Mouse (Mus musculus): ENCODE results near the gene Aox2. TPM values are rescaled to one million over a fixed set of nuclear protein-coding genes. Genes with fewer than 3 reads are reported as not detected.

Aox2 gene
- polyA plus RNA-seq, 1 experiment from 2014 or later, result not detected

- H3K4me1 ChIP-seq (ENCODE audit: control insufficient read depth, insufficient read depth, low read length), result no peaks in the 10 kb centered on the region
- DNase-seq (ENCODE audit: low spot score, missing footprints) (no peak), ATAC-seq (ENCODE audit: low FRiP score) (no peak)
- no peak overlapping the region for H3K4me3 ChIP-seq (ENCODE audit: low read depth, low read length)
- no peaks in the 10 kb centered on the region for H3K9me3 ChIP-seq (ENCODE audit: control insufficient read depth, low read length)
- no peak overlapping the region for H3K27ac ChIP-seq (ENCODE audit: low read depth, low read length)
- H3K9ac ChIP-seq (ENCODE audit: low read length), result no peak overlapping the region
- no peaks in the 10 kb centered on the region for H3K27me3 ChIP-seq (ENCODE audit: control insufficient read depth, insufficient read depth, low read length)
- 78% methylated on average over 3 of the region's 3 CpGs for WGBS
- no peak overlapping the region for H3K4me2 ChIP-seq
- no peaks in the 10 kb centered on the region for H3K36me3 ChIP-seq (ENCODE audit: control insufficient read depth, insufficient read depth, low read length)
Observed at GRCm38 (mm10) chr1:58375574-58376147, 97.5 kb downstream of the Aox2 start.

- no peaks in the 10 kb centered on the region for H3K9me3 ChIP-seq (ENCODE audit: control insufficient read depth, low read length)
- DNase-seq (ENCODE audit: low spot score, missing footprints), result no peak
- no peak overlapping the region for H3K9ac ChIP-seq (ENCODE audit: low read length)
- H3K4me2 ChIP-seq, result no peak overlapping the region
- 79% methylated on average over 5 of the region's 5 CpGs for WGBS
- H3K27me3 ChIP-seq (ENCODE audit: control insufficient read depth, insufficient read depth, low read length), result no peaks in the 10 kb centered on the region
- ATAC-seq (ENCODE audit: low FRiP score), result no peak
- no peaks in the 10 kb centered on the region for H3K4me1 ChIP-seq (ENCODE audit: control insufficient read depth, insufficient read depth, low read length)
- H3K4me3 ChIP-seq (ENCODE audit: low read depth, low read length), result no peak overlapping the region
- H3K36me3 ChIP-seq (ENCODE audit: control insufficient read depth, insufficient read depth, low read length), result no peaks in the 10 kb centered on the region
- H3K27ac ChIP-seq (ENCODE audit: low read depth, low read length), result no peak overlapping the region
Observed at GRCm38 (mm10) chr1:58382586-58383281, 104.6 kb downstream of the Aox2 start.

GRCm38 (mm10) chr1:58391421-58392267, 113.5 kb downstream of the Aox2 start:
- peaks cover 14% of the 10 kb centered on the region for H3K4me1 ChIP-seq (ENCODE audit: control insufficient read depth, insufficient read depth, low read length)
- DNase-seq (ENCODE audit: low spot score, missing footprints), result peak; percentile 91

GRCm38 (mm10) chr1:58392268-58392651, 114.1 kb downstream of the Aox2 start:
- peaks cover 14% of the 10 kb centered on the region for H3K4me1 ChIP-seq (ENCODE audit: control insufficient read depth, insufficient read depth, low read length)
- H3K36me3 ChIP-seq (ENCODE audit: control insufficient read depth, insufficient read depth, low read length), result peaks cover 9% of the 10 kb centered on the region
- under 1% methylated on average over 16 of the region's 16 CpGs for WGBS
- peak overlapping the region; percentile 86 for H3K4me3 ChIP-seq (ENCODE audit: low read depth, low read length)
- H3K4me2 ChIP-seq, result peak overlapping the region; percentile 75
- ATAC-seq (ENCODE audit: low FRiP score) (no peak; the same call in 1 of the 2 replicates), DNase-seq (ENCODE audit: low spot score, missing footprints) (no peak)
- no peaks in the 10 kb centered on the region for H3K27me3 ChIP-seq (ENCODE audit: control insufficient read depth, insufficient read depth, low read length)
- H3K9me3 ChIP-seq (ENCODE audit: control insufficient read depth, low read length), result no peaks in the 10 kb centered on the region
- H3K27ac ChIP-seq (ENCODE audit: low read depth, low read length), result peak overlapping the region; percentile 95
- peak overlapping the region; percentile 92 for H3K9ac ChIP-seq (ENCODE audit: low read length)

More at GRCm38 (mm10) chr1:58391421-58392267, 113.5 kb downstream of the Aox2 start:
- peak overlapping the region; percentile 75 for H3K4me2 ChIP-seq
- H3K9me3 ChIP-seq (ENCODE audit: control insufficient read depth, low read length), result no peaks in the 10 kb centered on the region
- ATAC-seq (ENCODE audit: low FRiP score), result no peak
- peak overlapping the region; percentile 86 for H3K4me3 ChIP-seq (ENCODE audit: low read depth, low read length)
- peaks cover 4% of the 10 kb centered on the region for H3K36me3 ChIP-seq (ENCODE audit: control insufficient read depth, insufficient read depth, low read length)
- 47% methylated on average over 19 of the region's 19 CpGs for WGBS
- no peaks in the 10 kb centered on the region for H3K27me3 ChIP-seq (ENCODE audit: control insufficient read depth, insufficient read depth, low read length)
- H3K27ac ChIP-seq (ENCODE audit: low read depth, low read length), result no peak overlapping the region
- peak overlapping the region; percentile 92 for H3K9ac ChIP-seq (ENCODE audit: low read length)

GRCm38 (mm10) chr1:58392652-58393283, 114.6 kb downstream of the Aox2 start, which contains the start of gene Bzw1:
Bzw1 (plus strand) TSS chr1:58392898.
- Histone ChIP-seq H3K4me2 (peak within 1 kb of the TSS; percentile 80), H3K27ac (ENCODE audit: low read depth, low read length) (peak within 1 kb of the TSS; percentile 95), H3K36me3 (ENCODE audit: control insufficient read depth, insufficient read depth, low read length) (peaks cover 10% of the 10 kb centered on the region), H3K9me3 (ENCODE audit: control insufficient read depth, low read length) (no peaks in the 10 kb centered on the region), H3K4me1 (ENCODE audit: control insufficient read depth, insufficient read depth, low read length) (peaks cover 14% of the 10 kb centered on the region), H3K4me3 (ENCODE audit: low read depth, low read length) (peak within 1 kb of the TSS; percentile 86), H3K9ac (ENCODE audit: low read length) (peak within 1 kb of the TSS; percentile 92), H3K27me3 (ENCODE audit: control insufficient read depth, insufficient read depth, low read length) (no peaks in the 10 kb centered on the region)
- DNase-seq (ENCODE audit: low spot score, missing footprints), result peak; percentile 99
- ATAC-seq (ENCODE audit: low FRiP score), result peak; percentile 98
- 0% methylated on average over 50 of the region's 61 CpGs for WGBS

- Histone ChIP-seq H3K36me3 (ENCODE audit: control insufficient read depth, insufficient read depth, low read length) (peaks cover 10% of the 10 kb centered on the region), H3K4me3 (ENCODE audit: low read depth, low read length) (peak overlapping the region; percentile 86), H3K4me2 (peak overlapping the region; percentile 80), H3K9me3 (ENCODE audit: control insufficient read depth, low read length) (no peaks in the 10 kb centered on the region), H3K9ac (ENCODE audit: low read length) (peak overlapping the region; percentile 92), H3K27me3 (ENCODE audit: control insufficient read depth, insufficient read depth, low read length) (no peaks in the 10 kb centered on the region), H3K4me1 (ENCODE audit: control insufficient read depth, insufficient read depth, low read length) (peaks cover 14% of the 10 kb centered on the region), H3K27ac (ENCODE audit: low read depth, low read length) (peak overlapping the region; percentile 95)
- ATAC-seq (ENCODE audit: low FRiP score) (peak; percentile 70), DNase-seq (ENCODE audit: low spot score, missing footprints) (peak; percentile 92)
- under 1% methylated on average over 74 of the region's 90 CpGs for WGBS
Observed at GRCm38 (mm10) chr1:58393284-58394195, 115.4 kb downstream of the Aox2 start.

- Histone ChIP-seq H3K4me1 (ENCODE audit: control insufficient read depth, insufficient read depth, low read length) (peaks cover 14% of the 10 kb centered on the region), H3K4me3 (ENCODE audit: low read depth, low read length) (no peak overlapping the region), H3K9ac (ENCODE audit: low read length) (no peak overlapping the region), H3K9me3 (ENCODE audit: control insufficient read depth, low read length) (no peaks in the 10 kb centered on the region), H3K27ac (ENCODE audit: low read depth, low read length) (no peak overlapping the region), H3K36me3 (ENCODE audit: control insufficient read depth, insufficient read depth, low read length) (peaks cover 18% of the 10 kb centered on the region), H3K4me2 (no peak overlapping the region), H3K27me3 (ENCODE audit: control insufficient read depth, insufficient read depth, low read length) (no peaks in the 10 kb centered on the region)
- WGBS, result 93% methylated on average over 3 of the region's 3 CpGs
- ATAC-seq (ENCODE audit: low FRiP score) (no peak), DNase-seq (ENCODE audit: low spot score, missing footprints) (no peak)
Observed at GRCm38 (mm10) chr1:58395341-58395740, 117.2 kb downstream of the Aox2 start.

- Histone ChIP-seq H3K4me2 (no peak overlapping the region), H3K9ac (ENCODE audit: low read length) (no peak overlapping the region), H3K9me3 (ENCODE audit: control insufficient read depth, low read length) (no peaks in the 10 kb centered on the region), H3K4me3 (ENCODE audit: low read depth, low read length) (no peak overlapping the region), H3K36me3 (ENCODE audit: control insufficient read depth, insufficient read depth, low read length) (peaks cover 24% of the 10 kb centered on the region), H3K27me3 (ENCODE audit: control insufficient read depth, insufficient read depth, low read length) (no peaks in the 10 kb centered on the region), H3K4me1 (ENCODE audit: control insufficient read depth, insufficient read depth, low read length) (peaks cover 14% of the 10 kb centered on the region), H3K27ac (ENCODE audit: low read depth, low read length) (no peak overlapping the region)
- ATAC-seq (ENCODE audit: low FRiP score) (no peak), DNase-seq (ENCODE audit: low spot score, missing footprints) (no peak)
- WGBS, result 100% methylated on average over 1 of the region's 1 CpGs
Observed at GRCm38 (mm10) chr1:58396179-58396578, 118.1 kb downstream of the Aox2 start.
